Mouse (Mus musculus) ES-Bruce4 (cell line): Measurements from ENCODE around the gene Gpc6. TPM values are rescaled to one million over a fixed set of nuclear protein-coding genes. Genes with fewer than 3 reads are reported as not detected.

ENCODE experiments used
- H3K27ac ChIP-seq: 2 replicates; pipeline ENCODE4 v1.5.1; 2012; ENCODE audit warnings: low read length, inconsistent platforms; ENCODE audit not compliant: insufficient read depth
- H3K27me3 ChIP-seq: 2 replicates; pipeline ENCODE4 v1.6.1; 2012; ENCODE audit warnings: mild to moderate bottlenecking, low read length, inconsistent platforms; ENCODE audit not compliant: control insufficient read depth, poor library complexity, insufficient read depth, severe bottlenecking
- H3K36me3 ChIP-seq: 2 replicates; pipeline ENCODE4 v1.6.1; 2012; ENCODE audit warnings: inconsistent platforms, mild to moderate bottlenecking, low read length, moderate library complexity; ENCODE audit not compliant: control insufficient read depth, poor library complexity, insufficient read depth, severe bottlenecking
- H3K4me1 ChIP-seq: one replicate; pipeline ENCODE4 v1.8.1; 2011; ENCODE audit warnings: low read length; ENCODE audit not compliant: control insufficient read depth, insufficient read depth
- H3K4me3 ChIP-seq: 2 replicates; pipeline ENCODE4 v1.5.1; 2011; ENCODE audit warnings: low read depth, mild to moderate bottlenecking, low read length
- H3K9ac ChIP-seq: 2 replicates; pipeline ENCODE4 v1.6.1; 2012; ENCODE audit warnings: low read depth, mild to moderate bottlenecking, inconsistent platforms; ENCODE audit not compliant: poor library complexity, severe bottlenecking
- H3K9me3 ChIP-seq: replicated peaks from 2 replicates; pipeline ENCODE4 v1.6.1; 2012; ENCODE audit warnings: mild to moderate bottlenecking, low read length, inconsistent platforms; ENCODE audit not compliant: control insufficient read depth, poor library complexity, insufficient read depth, severe bottlenecking
- CTCF ChIP-seq: IDR thresholded peaks from one replicate; pipeline ENCODE4 v1.8.1; 2011; ENCODE audit warnings: low read depth, low read length
- EP300 ChIP-seq: IDR thresholded peaks from 2 replicates; pipeline ENCODE4 v1.6.1; 2011; ENCODE audit warnings: low read depth, low read length; ENCODE audit not compliant: insufficient read depth
- POLR2A ChIP-seq: IDR thresholded peaks from one replicate; pipeline ENCODE4 v1.8.1; 2011; ENCODE audit warnings: low read length; ENCODE audit not compliant: insufficient read depth
- polyA plus RNA-seq: library from polyadenylated mRNA; stranded (reverse); fragments of >200 nt; gene quantifications from 2 replicates; pipeline ENCODE4 v1.2.4, GENCODE M21; 2011; ENCODE audit warnings: low read depth; ENCODE audit not compliant: missing spikeins, insufficient read depth, insufficient read length

Gpc6 gene
- polyA plus RNA-seq, 1 experiment, result 4.7 TPM

DNA sequence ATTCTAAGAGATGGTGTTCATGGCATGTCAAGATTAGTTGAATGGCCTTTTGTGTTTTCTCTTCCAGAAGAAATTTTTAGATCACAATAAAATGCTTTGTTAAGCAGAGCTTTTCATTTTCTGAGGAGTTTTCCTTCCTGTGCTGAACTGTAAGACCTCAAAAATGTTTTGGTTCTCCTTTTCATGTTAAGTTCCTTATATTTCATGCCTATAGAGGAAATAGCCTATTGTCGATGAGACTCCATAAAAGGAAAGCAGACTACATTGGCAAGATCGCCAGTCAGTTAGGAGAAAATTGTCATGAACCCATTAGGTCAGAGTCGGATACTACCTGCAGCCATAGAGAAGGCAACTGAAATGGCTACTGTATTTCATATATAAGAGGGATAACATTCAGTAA lies 278.8 kb downstream of the Gpc6 start:
- TF ChIP-seq EP300 (no peak), CTCF (no peak), POLR2A (no peak)
- Histone ChIP-seq H3K4me1 (no peaks in the 10 kb centered on the region), H3K9ac (no peak overlapping the region), H3K36me3 (no peaks in the 10 kb centered on the region), H3K9me3 (no peaks in the 10 kb centered on the region), H3K27ac (no peak overlapping the region), H3K27me3 (no peaks in the 10 kb centered on the region), H3K4me3 (no peak overlapping the region)

DNA sequence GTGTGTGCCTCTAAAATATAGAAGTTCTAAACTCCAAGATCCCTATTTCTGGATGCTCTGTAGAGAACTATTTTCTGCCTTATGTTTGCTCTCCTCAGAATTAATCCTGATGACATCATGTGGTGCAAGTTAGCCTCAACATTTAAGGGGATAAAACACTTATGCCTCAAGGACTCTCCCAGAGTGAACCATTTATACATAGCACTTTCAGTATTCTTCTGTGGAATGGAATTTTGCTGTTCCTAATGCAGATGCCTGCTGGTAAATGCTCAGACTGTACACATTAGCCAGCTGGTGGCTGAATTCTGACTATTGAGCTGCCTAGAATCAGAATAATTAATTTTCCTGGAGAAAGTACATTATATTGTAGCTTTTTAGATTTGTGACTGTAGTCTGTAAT lies 289.3 kb downstream of the Gpc6 start:
- H3K4me1 ChIP-seq, result no peaks in the 10 kb centered on the region
- TF ChIP-seq POLR2A (no peak), CTCF (no peak), EP300 (no peak)
- no peaks in the 10 kb centered on the region for H3K36me3 ChIP-seq
- H3K27me3 ChIP-seq, result no peaks in the 10 kb centered on the region
- no peak overlapping the region for H3K4me3 ChIP-seq
- H3K9ac ChIP-seq, result no peak overlapping the region
- H3K9me3 ChIP-seq, result no peaks in the 10 kb centered on the region
- H3K27ac ChIP-seq, result no peak overlapping the region

DNA sequence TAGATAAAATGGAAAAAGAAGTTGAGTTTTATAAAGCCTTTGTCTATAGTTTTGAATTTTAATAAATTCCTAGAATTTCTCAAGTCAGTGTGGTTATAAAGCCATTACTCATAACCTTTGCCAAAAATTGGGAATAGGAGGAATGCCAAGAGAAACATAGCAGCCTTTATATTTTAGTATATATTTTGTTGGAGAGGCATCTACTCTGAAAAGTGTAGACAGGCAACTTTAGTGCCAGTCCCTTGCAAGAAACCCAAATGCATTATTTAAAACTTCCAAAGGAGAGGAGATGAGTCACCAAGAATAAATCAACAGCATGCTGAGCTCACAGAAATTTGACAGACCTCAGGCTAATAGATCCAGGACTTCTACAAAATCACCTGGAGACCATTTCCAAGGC lies 301.8 kb downstream of the Gpc6 start:
- no peaks in the 10 kb centered on the region for H3K27me3 ChIP-seq
- no peak overlapping the region for H3K27ac ChIP-seq
- no peak overlapping the region for H3K9ac ChIP-seq
- H3K36me3 ChIP-seq, result no peaks in the 10 kb centered on the region
- no peaks in the 10 kb centered on the region for H3K9me3 ChIP-seq
- TF ChIP-seq EP300 (no peak), CTCF (no peak), POLR2A (no peak)
- no peak overlapping the region for H3K4me3 ChIP-seq
- H3K4me1 ChIP-seq, result peaks cover 2% of the 10 kb centered on the region

DNA sequence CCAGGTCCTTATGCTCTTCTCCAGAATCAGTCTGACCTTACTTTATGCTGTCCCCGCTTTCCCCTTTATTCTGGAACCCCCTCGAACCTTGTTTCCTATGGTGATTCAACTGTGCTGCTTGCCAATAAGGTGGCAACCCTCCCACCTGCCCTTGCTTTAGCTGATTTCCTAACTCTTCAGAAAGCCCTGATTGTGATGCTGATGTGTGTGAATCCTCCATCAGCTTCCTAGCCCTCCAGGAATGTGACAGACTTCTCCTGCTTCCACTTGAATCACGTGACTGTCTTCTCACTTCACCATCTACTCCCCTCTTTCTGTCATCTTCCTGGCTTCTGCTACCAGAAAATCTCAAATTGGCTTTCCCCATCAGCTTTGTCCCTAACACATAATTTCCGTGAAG lies 305.4 kb downstream of the Gpc6 start:
- H3K9ac ChIP-seq, result no peak overlapping the region
- no peaks in the 10 kb centered on the region for H3K36me3 ChIP-seq
- H3K4me1 ChIP-seq, result peaks cover 2% of the 10 kb centered on the region
- no peak for TF ChIP-seq CTCF
- no peak for TF ChIP-seq POLR2A
- no peak for TF ChIP-seq EP300
- H3K9me3 ChIP-seq, result no peaks in the 10 kb centered on the region
- no peak overlapping the region for H3K27ac ChIP-seq
- H3K4me3 ChIP-seq, result no peak overlapping the region
- H3K27me3 ChIP-seq, result no peaks in the 10 kb centered on the region

DNA sequence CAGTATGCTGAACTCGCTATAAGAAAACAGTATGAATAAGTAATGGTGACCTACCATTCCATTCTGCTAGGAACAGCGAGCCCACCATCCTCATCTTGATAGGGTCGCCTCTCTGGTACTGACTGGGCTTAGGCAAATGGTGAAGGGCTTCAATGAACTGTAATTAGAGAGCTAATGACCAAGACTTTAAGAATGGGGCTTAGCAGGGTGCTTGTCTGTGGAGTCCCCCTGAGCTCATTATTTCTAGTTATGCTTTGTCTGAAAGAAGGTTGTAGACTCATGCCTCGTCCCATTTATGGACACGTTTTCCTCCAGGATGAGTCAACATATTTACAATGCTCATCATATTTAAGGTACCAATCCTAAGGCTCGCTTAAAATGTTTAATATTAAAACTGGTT lies 313.1 kb downstream of the Gpc6 start:
- no peak overlapping the region for H3K9ac ChIP-seq
- no peaks in the 10 kb centered on the region for H3K36me3 ChIP-seq
- no peaks in the 10 kb centered on the region for H3K9me3 ChIP-seq
- H3K4me1 ChIP-seq, result no peaks in the 10 kb centered on the region
- no peak overlapping the region for H3K4me3 ChIP-seq
- H3K27me3 ChIP-seq, result no peaks in the 10 kb centered on the region
- TF ChIP-seq POLR2A, result no peak
- no peak for TF ChIP-seq CTCF
- TF ChIP-seq EP300, result no peak
- H3K27ac ChIP-seq, result no peak overlapping the region

DNA sequence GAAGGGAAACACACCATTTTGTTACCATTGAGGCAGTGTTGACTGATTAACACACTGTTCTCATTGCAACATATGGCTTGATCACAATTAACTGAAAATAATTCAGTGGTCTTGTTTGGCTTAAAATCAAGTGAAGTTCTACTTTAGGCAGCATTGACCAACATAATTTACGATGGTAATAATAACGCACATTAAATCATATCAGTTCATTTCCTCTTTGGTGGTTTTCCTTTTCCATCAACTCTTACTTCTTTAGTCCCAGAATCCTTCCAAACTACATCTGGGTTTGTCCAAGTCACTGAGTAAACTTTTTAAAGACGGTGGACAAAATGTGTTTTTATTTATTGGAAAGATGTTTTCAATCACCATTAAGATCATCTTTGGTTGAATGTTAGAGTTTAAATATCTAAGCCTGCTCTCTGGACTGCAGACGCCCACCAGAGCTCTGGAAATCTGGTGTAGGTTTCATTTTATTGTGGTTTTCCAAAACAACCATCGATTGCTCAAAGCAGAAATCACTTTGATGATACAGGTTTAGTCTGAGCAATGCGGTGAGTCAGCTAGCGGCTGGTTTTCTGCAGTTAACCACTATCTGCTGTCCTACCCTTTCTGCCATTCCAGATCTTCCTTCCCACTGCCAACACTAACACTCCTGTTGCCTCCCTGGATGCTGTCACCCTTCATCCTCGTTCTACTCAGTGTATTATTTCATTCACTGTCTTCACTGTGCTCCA lies 314.7 kb downstream of the Gpc6 start:
- Histone ChIP-seq H3K4me1 (no peaks in the 10 kb centered on the region), H3K9me3 (no peaks in the 10 kb centered on the region), H3K4me3 (no peak overlapping the region), H3K9ac (no peak overlapping the region), H3K27ac (no peak overlapping the region), H3K36me3 (no peaks in the 10 kb centered on the region), H3K27me3 (no peaks in the 10 kb centered on the region)
- TF ChIP-seq EP300, result no peak
